Mouse (Mus musculus) CD4-positive, CD25-positive, alpha-beta regulatory T cell, adult 2 months (primary cell): ENCODE data around the gene Grb2.
A peak's percentile ranks its signal among the peaks of the same experiment; 100 is the strongest.
"Not testable (repeated sequence)": the region's sequence is repeated elsewhere in the genome, so short reads cannot be mapped to it uniquely, and the experiment has no call there.

ENCODE experiments used
- DNase-seq: peaks from one replicate; pipeline ENCODE4 v3.0.0-alpha.2; 2012; ENCODE audit warnings: low read depth, low spot score

Gene Grb2

GRCm38 (mm10) chr11:115649706-115650105 is 58.7 kb downstream of the Grb2 start:
- no peak for DNase-seq

GRCm38 (mm10) chr11:115647459-115647858 is 60.9 kb downstream of the Grb2 start:
- peak; percentile 88 for DNase-seq

GRCm38 (mm10) chr11:115646439-115646838 is 62.0 kb downstream of the Grb2 start:
- DNase-seq = peak; percentile 52

- not testable (repeated sequence) for DNase-seq
These were observed 62.9 kb downstream of the Grb2 start for GRCm38 (mm10) chr11:115645498-115645897.

- no peak for DNase-seq
These were observed 64.1 kb downstream of the Grb2 start for GRCm38 (mm10) chr11:115644308-115644707.

GRCm38 (mm10) chr11:115643265-115643664 is 65.1 kb downstream of the Grb2 start:
- DNase-seq = peak; percentile 77

- no peak for DNase-seq
These were observed 65.7 kb downstream of the Grb2 start for GRCm38 (mm10) chr11:115642705-115643104.

GRCm38 (mm10) chr11:115641664-115642036 is 66.7 kb downstream of the Grb2 start:
- DNase-seq = no peak

GRCm38 (mm10) chr11:115640978-115641663 is 67.3 kb downstream of the Grb2 start:
- DNase-seq = peak; percentile 93

GRCm38 (mm10) chr11:115640311-115640828 is 68.0 kb downstream of the Grb2 start:
- DNase-seq = no peak

GRCm38 (mm10) chr11:115639540-115639939 is 68.9 kb downstream of the Grb2 start:
- no peak for DNase-seq

- no peak for DNase-seq
These were observed 69.6 kb downstream of the Grb2 start for GRCm38 (mm10) chr11:115638498-115639409.

GRCm38 (mm10) chr11:115636960-115637359 is 71.4 kb downstream of the Grb2 start:
- no peak for DNase-seq

GRCm38 (mm10) chr11:115635484-115635883 is 72.9 kb downstream of the Grb2 start:
- DNase-seq = no peak

- no peak for DNase-seq
These were observed 73.4 kb downstream of the Grb2 start for GRCm38 (mm10) chr11:115635041-115635440.

GRCm38 (mm10) chr11:115634109-115634508 is 74.3 kb downstream of the Grb2 start:
- no peak for DNase-seq

GRCm38 (mm10) chr11:115632862-115633261 is 75.5 kb downstream of the Grb2 start:
- DNase-seq = peak; percentile 47

- peak; percentile 77 for DNase-seq
These were observed 76.2 kb downstream of the Grb2 start for GRCm38 (mm10) chr11:115632247-115632646.

GRCm38 (mm10) chr11:115631505-115631890 is 76.9 kb downstream of the Grb2 start:
- peak; percentile 64 for DNase-seq

GRCm38 (mm10) chr11:115630532-115631504 is 77.6 kb downstream of the Grb2 start:
- DNase-seq = peak; percentile 92
